Mouse (Mus musculus) intestine, embryonic 14.5 days (tissue): Measurements from ENCODE around the gene Fastkd5. TPM values are rescaled to one million over a fixed set of nuclear protein-coding genes. Genes with fewer than 3 reads are reported as not detected.

ENCODE experiments used
- ATAC-seq: fragments of 200-750 bp; cut with Nextera tagmentation; replicated peaks from 2 replicates; pipeline ENCODE4 v1.8.0; 2017; ENCODE audit warnings: low read depth, moderate number of reproducible peaks, moderate TSS enrichment, moderate library complexity; ENCODE audit not compliant: low FRiP score, low TSS enrichment
- DNase-seq: peaks from one replicate; pipeline ENCODE4 v3.0.0-alpha.2; 2018; ENCODE audit warnings: low spot score
- H3K27ac ChIP-seq: fragments of 300-500 bp; sonication (generic); 2 replicates; pipeline ENCODE4 v1.5.1; 2014; ENCODE audit warnings: low read depth, mild to moderate bottlenecking, control low read depth
- H3K27me3 ChIP-seq: fragments of 300-500 bp; sonication (generic); replicated peaks from 2 replicates; pipeline ENCODE4 v1.6.1; 2014; ENCODE audit warnings: low read length, control low read depth; ENCODE audit not compliant: control insufficient read depth, insufficient read depth
- H3K36me3 ChIP-seq: fragments of 300-500 bp; sonication (generic); 2 replicates; pipeline ENCODE4 v1.6.1; 2014; ENCODE audit warnings: low read length, control low read depth; ENCODE audit not compliant: control insufficient read depth, insufficient read depth
- H3K4me1 ChIP-seq: fragments of 300-500 bp; sonication (generic); replicated peaks from 2 replicates; pipeline ENCODE4 v1.6.1; 2014; ENCODE audit warnings: low read length, control low read depth, mixed read lengths; ENCODE audit not compliant: control insufficient read depth, insufficient read depth
- H3K4me2 ChIP-seq: fragments of 300-500 bp; sonication (generic); 2 replicates; pipeline ENCODE4 v1.6.1; 2014; ENCODE audit warnings: low read length
- H3K4me3 ChIP-seq: fragments of 300-500 bp; sonication (generic); 2 replicates; pipeline ENCODE4 v1.5.1; 2014; ENCODE audit warnings: low read depth, low read length, control low read depth, mixed read lengths
- H3K9ac ChIP-seq: fragments of 300-500 bp; sonication (generic); 2 replicates; pipeline ENCODE4 v1.6.1; 2014; ENCODE audit warnings: mild to moderate bottlenecking, low read length
- H3K9me3 ChIP-seq: fragments of 300-500 bp; sonication (generic); 2 replicates; pipeline ENCODE4 v1.6.1; 2016; ENCODE audit warnings: low read length, control low read depth; ENCODE audit not compliant: control insufficient read depth
- WGBS: fragments of 180-500 bp; shearing (Covaris S2); extraction: QIAGEN DNeasy Blood & Tissue Kit; methylation state at CpG from one replicate; pipeline ENCODE4 v1.1.7; 2014; 5-methylcytosine and 5-hydroxymethylcytosine counted together
- polyA plus RNA-seq: library from polyadenylated mRNA; unstranded; fragments of >200 nt; fragmentation: Nextera tagmentation; extraction: Ambion mirVana; gene quantifications from 2 replicates; pipeline ENCODE4 v1.2.1, GENCODE M21; 2014

Gene Fastkd5
- 17.2 and 17.7 TPM in 2 replicates for polyA plus RNA-seq

DNA sequence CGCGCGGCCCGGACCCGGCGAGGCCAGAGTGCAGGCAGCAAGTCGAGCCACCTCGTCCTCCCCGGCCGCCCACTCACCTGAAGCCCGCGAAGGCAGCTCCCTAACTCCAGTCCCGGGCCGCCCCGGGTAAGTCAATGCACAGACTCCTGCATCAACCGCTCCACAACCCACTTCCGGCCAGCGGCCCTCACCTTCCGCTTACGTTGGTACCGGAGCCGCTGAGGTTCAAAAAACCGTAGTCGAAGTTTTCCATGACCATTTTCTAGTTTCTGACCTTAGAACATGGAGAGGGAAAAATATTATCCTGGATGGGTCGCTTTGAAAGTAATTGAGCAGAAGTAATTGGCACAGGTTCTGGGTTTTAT is at the start of gene Fastkd5, which contains the start of gene Ubox5:
Gene Fastkd5 (minus strand): TSS at position 189 of the 365 bp plus-strand sequence.
Gene Ubox5 (minus strand): TSS at position 200 of the 365 bp plus-strand sequence.
- H3K9ac ChIP-seq: peak within 1 kb of the TSS; percentile 93
- peak; percentile 79 for ATAC-seq
- peaks cover 17% of the 10 kb centered on the region for H3K4me1 ChIP-seq
- peaks cover 14% of the 10 kb centered on the region for H3K27me3 ChIP-seq
- peak; percentile 98 for DNase-seq
- WGBS: under 1% methylated on average over 25 of the region's 25 CpGs
- H3K9me3 ChIP-seq: no peaks in the 10 kb centered on the region
- H3K27ac ChIP-seq: peak within 1 kb of the TSS; percentile 51
- H3K4me3 ChIP-seq: peak within 1 kb of the TSS; percentile 97
- peaks cover 27% of the 10 kb centered on the region for H3K36me3 ChIP-seq
- H3K4me2 ChIP-seq: peak within 1 kb of the TSS; percentile 91

DNA sequence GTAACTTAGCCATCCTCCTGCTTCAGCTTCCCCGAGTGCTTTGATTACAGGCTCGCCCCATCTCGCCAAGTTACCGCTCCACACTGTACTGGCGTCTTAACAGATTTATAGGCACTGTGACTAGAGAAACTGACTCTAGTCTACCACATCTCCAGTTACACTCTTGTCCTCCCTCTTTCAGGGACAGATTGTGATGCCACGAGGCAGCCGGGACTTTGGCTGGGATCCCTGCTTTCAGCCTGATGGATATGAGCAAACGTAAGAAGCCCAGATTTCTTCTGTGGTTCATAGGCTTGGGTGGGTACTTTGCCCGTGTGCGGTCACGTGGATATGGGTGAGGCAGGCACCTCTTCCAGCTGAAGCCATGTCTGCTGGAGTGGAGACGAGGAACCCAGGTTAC is 49.3 kb upstream of the Fastkd5 start:
- WGBS: 94% methylated on average over 12 of the region's 12 CpGs
- Histone ChIP-seq H3K9ac (no peak overlapping the region), H3K9me3 (no peaks in the 10 kb centered on the region), H3K4me3 (no peak overlapping the region), H3K4me2 (no peak overlapping the region), H3K4me1 (no peaks in the 10 kb centered on the region), H3K36me3 (peaks cover 87% of the 10 kb centered on the region), H3K27me3 (no peaks in the 10 kb centered on the region), H3K27ac (no peak overlapping the region)
- ATAC-seq: no peak
- no peak for DNase-seq

DNA sequence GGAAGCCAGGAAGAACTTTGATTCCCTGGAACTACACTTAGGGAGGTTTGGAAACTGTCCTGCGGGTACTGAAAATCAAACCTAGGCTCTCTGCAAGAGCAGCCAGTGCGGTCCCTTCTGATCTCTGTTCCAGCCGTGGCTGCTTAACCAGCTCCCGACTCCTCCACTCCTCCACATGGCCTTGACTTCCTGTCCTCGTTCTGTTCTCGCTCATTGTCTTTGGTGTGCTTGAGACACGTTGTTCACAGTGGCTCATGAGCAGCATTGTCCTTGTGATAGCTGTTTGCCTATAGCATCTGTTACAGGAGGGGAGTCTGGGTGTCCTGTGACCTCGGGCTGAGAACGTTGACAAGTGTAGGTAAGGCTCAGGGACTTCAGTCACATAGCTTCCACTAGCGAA is 47.4 kb upstream of the Fastkd5 start:
- Histone ChIP-seq H3K36me3 (peaks cover 93% of the 10 kb centered on the region), H3K9me3 (no peaks in the 10 kb centered on the region), H3K9ac (no peak overlapping the region), H3K27me3 (no peaks in the 10 kb centered on the region), H3K4me3 (no peak overlapping the region), H3K27ac (no peak overlapping the region), H3K4me1 (no peaks in the 10 kb centered on the region), H3K4me2 (no peak overlapping the region)
- DNase-seq: no peak
- 83% methylated on average over 10 of the region's 10 CpGs for WGBS
- ATAC-seq: no peak

DNA sequence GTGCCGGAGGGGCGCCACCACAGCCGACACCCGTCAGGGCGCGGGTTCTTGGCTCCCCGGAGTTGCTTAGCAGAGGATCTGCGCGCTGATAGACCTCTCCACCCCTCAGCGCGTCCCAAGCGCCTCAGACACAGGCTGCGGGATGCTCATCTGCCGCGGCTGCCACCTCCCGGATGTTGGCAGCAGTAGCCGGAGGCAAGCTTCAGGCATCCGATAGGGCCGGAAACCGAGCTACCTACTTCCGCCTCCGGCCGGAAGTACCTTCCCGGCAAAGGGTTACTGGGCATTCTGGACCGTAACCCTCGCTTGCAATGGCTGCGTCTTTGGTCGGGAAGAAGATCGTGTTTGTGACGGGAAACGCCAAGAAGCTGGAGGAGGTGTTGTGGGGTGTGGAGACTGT is 37.7 kb upstream of the Fastkd5 start, which contains the start of gene Itpa:
Gene Itpa (plus strand): TSS at position 52 of the 400 bp plus-strand sequence.
- H3K9ac ChIP-seq: peak within 1 kb of the TSS; percentile 78
- peak within 1 kb of the TSS; percentile 83; the same call in 1 of the 2 replicates for H3K27ac ChIP-seq
- H3K4me1 ChIP-seq: peaks cover 17% of the 10 kb centered on the region; the same call in 1 of the 2 replicates
- H3K36me3 ChIP-seq: peaks cover 16% of the 10 kb centered on the region
- H3K9me3 ChIP-seq: no peaks in the 10 kb centered on the region
- peak; percentile 87 for DNase-seq
- ATAC-seq: peak; percentile 51; the same call in 1 of the 2 replicates
- H3K4me3 ChIP-seq: peak within 1 kb of the TSS; percentile 76
- H3K27me3 ChIP-seq: no peaks in the 10 kb centered on the region
- under 1% methylated on average over 31 of the region's 31 CpGs for WGBS
- H3K4me2 ChIP-seq: peak within 1 kb of the TSS; percentile 96

DNA sequence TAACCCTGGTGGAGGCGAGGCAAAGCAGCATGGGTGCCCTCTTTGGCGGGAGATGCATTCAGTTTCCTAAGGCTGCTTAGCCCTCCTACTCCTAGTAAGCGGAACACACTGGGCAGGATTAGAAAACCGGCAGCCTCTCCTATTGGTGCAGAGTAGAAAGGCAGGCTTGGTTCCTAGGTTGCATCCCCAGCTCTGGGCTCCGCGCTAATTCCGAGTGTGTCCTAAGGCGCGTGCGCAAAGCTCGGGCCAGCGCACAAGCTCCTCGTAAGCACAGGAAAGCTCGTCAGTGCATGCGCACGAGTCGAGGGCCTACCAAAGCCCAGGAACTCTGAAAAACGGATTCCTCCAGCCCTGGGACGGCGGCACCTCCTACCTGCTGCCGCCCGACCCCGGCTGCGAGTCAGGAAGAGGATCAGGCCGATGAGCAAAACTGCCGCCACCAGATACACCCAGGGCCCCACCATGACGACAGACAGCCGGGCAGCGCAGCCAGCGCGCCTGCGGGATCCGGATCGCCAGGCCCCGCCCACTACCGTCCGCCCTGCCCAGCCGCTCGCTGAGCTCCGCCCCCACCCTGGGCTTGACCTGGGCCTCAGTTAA is 34.4 kb upstream of the Fastkd5 start, which contains the start of gene Ddrgk1:
Gene Ddrgk1 (minus strand): TSS at position 558 of the 600 bp plus-strand sequence.
- Histone ChIP-seq H3K36me3 (peaks cover 34% of the 10 kb centered on the region), H3K4me2 (peak within 1 kb of the TSS; percentile 54), H3K9me3 (no peaks in the 10 kb centered on the region), H3K4me1 (peaks cover 17% of the 10 kb centered on the region; the same call in 1 of the 2 replicates), H3K27me3 (no peaks in the 10 kb centered on the region), H3K27ac (peak within 1 kb of the TSS; percentile 99), H3K9ac (peak within 1 kb of the TSS; percentile 89), H3K4me3 (peak within 1 kb of the TSS; percentile 66)
- DNase-seq (peak; percentile 97), ATAC-seq (peak; percentile 97)
- under 1% methylated on average over 40 of the region's 40 CpGs for WGBS

DNA sequence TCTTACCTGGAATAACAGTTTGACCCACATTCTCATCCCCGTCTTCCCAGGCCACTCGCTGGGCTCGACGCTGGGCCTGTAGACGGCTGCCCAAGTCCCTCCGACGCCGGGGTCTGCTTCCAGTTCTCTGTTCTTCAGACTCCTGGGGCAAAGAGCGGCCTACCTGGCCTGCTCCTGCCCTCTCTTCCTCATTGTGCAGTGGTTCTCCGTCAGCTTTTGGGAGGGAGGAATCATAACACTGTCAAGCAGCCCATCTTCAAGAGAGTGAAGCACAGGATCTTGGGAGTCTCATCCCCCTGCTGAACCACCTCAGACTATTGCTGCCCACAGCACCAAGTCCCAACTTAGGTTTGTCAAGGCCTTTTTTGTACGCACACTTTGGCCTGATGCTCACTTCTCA is 33.5 kb upstream of the Fastkd5 start:
- Histone ChIP-seq H3K27me3 (no peaks in the 10 kb centered on the region), H3K4me3 (peak overlapping the region; percentile 66; the same call in 1 of the 2 replicates), H3K9ac (peak overlapping the region; percentile 89), H3K4me2 (peak overlapping the region; percentile 54), H3K4me1 (peaks cover 15% of the 10 kb centered on the region; the same call in 1 of the 2 replicates), H3K9me3 (no peaks in the 10 kb centered on the region), H3K27ac (no peak overlapping the region; the same call in 1 of the 2 replicates), H3K36me3 (peaks cover 43% of the 10 kb centered on the region)
- no peak for ATAC-seq
- DNase-seq: no peak
- WGBS: 90% methylated on average over 11 of the region's 11 CpGs

DNA sequence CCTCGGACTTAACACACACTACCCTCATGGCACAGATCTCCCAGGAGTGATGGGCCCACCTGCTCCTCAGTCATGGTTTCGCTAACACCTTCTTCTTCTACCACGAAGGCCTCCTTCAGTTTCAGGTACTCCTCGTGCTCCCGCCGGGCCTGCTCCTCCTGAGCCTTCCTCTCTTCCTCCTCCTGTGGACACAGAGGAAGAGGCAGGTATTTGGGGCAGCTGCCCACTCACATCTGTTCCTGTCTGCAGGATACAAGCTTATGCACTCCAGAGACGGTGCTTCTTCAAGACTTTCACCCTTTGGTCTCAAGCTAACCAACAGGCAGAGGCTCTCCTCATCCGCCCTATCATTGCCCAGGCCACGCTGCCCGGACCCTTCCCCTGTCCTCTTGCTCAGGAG is 28.7 kb upstream of the Fastkd5 start:
- Histone ChIP-seq H3K9me3 (no peaks in the 10 kb centered on the region), H3K27ac (no peak overlapping the region), H3K27me3 (no peaks in the 10 kb centered on the region), H3K4me3 (no peak overlapping the region), H3K36me3 (peaks cover 89% of the 10 kb centered on the region), H3K4me1 (peaks cover 5% of the 10 kb centered on the region; the same call in 1 of the 2 replicates), H3K9ac (no peak overlapping the region), H3K4me2 (no peak overlapping the region)
- no peak for ATAC-seq
- DNase-seq: no peak
- WGBS: 98% methylated on average over 10 of the region's 10 CpGs

DNA sequence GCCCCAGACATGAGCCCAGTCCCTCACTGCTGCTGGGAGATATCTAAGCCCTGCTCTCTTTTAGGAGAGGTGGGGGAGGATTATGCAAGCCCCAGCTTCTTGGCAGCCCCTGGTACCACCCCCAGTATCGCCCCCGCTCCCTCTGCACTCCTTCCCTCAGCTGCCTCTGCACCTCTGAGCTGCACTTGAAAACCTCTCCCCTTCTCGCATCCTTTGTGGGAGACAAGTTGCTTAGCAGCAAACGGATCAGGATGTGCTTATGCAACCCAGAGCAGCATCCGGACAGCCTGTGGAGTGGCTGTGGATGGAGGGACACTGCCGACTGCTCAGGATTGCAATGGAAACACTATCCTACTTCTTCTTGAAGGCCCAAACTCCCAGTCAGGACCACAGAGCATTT is 27.7 kb upstream of the Fastkd5 start:
- H3K27me3 ChIP-seq: no peaks in the 10 kb centered on the region
- no peak overlapping the region for H3K4me3 ChIP-seq
- no peak overlapping the region for H3K9ac ChIP-seq
- H3K4me2 ChIP-seq: no peak overlapping the region
- H3K36me3 ChIP-seq: peaks cover 96% of the 10 kb centered on the region
- H3K4me1 ChIP-seq: no peaks in the 10 kb centered on the region
- no peaks in the 10 kb centered on the region for H3K9me3 ChIP-seq
- ATAC-seq: no peak
- H3K27ac ChIP-seq: no peak overlapping the region
- 85% methylated on average over 6 of the region's 6 CpGs for WGBS
- no peak for DNase-seq

DNA sequence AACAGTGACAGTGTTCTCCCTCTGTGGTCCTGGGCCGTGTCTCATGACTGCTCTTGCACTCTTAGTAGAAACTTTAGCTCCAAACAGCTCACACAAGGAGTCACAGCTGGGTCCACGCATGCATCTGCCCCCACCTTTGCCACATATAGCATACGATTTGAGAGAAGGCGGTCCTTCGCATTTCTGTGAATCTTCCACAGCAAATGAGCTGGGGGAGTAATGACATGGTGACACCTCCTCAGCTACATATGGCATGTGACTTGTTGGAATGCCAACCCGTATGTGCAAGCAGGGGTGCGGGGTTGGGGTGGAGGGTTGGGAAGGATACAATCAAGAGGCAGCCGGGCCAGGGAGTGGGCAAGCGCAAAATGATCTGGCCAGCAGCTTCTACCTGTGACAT is 26.7 kb upstream of the Fastkd5 start:
- H3K4me2 ChIP-seq: no peak overlapping the region
- no peaks in the 10 kb centered on the region for H3K27me3 ChIP-seq
- H3K27ac ChIP-seq: no peak overlapping the region
- WGBS: 92% methylated on average over 9 of the region's 9 CpGs
- no peak overlapping the region for H3K9ac ChIP-seq
- no peak overlapping the region for H3K4me3 ChIP-seq
- H3K36me3 ChIP-seq: peaks cover 91% of the 10 kb centered on the region
- DNase-seq (no peak), ATAC-seq (no peak)
- H3K9me3 ChIP-seq: no peaks in the 10 kb centered on the region
- no peaks in the 10 kb centered on the region for H3K4me1 ChIP-seq
